Comparison of ENCODE assay signal across 9 mouse cellular contexts in genomic region chr3:39220707-39221034, GRCm38 (mm10).
DNase-seq lines count a peak whose midpoint lies in the region; ATAC-seq lines count a peak whose summit lies in the region.
"Had no signal": no experiment of that assay in that cellular context is flagged by ENCODE, and none has a peak within 500 bp of the region (broad histone marks: within the 10 kb centered on the region; RNA-seq: fewer than 3 reads in every experiment).

No protein-coding gene starts in this region.

- DNase-seq in frontal cortex, postnatal 14 days (ENCODE audit: low spot score in 2 of 2), result no peak
- peak; percentile 1 for DNase-seq in hindlimb bud, embryonic 11.5 days (ENCODE audit: extremely low spot score, low read depth, low spot score)
- peak; percentile 17 to 23 for DNase-seq in lung, postnatal 4 days
- no peak for DNase-seq in right cerebral cortex, adult 18-20 months
- DNase-seq in left cerebral cortex, adult 9 months (ENCODE audit: low spot score in 2 of 2), result no peak
- DNase-seq in spleen, postnatal 14 days (ENCODE audit: low spot score in 2 of 2), result no peak

- H3K9me3 ChIP-seq in forebrain, embryonic 15.5 days, result no peaks in the 10 kb centered on the region
- H3K9me3 ChIP-seq: embryonic facial prominence, embryonic 12.5 days had no signal

- WGBS in forebrain, embryonic 15.5 days, result 14% methylated on average over 2 of the region's 2 CpGs

- H3K36me3 ChIP-seq in forebrain, embryonic 15.5 days, result no peaks in the 10 kb centered on the region
- H3K36me3 ChIP-seq: embryonic facial prominence, embryonic 12.5 days had no signal

- H3K27me3 ChIP-seq in forebrain, embryonic 15.5 days, result no peaks in the 10 kb centered on the region
- H3K27me3 ChIP-seq: embryonic facial prominence, embryonic 12.5 days had no signal

- no peak overlapping the region for H3K4me2 ChIP-seq in forebrain, embryonic 15.5 days (replicated peaks)
- H3K4me2 ChIP-seq: embryonic facial prominence, embryonic 12.5 days had no signal

- peak; percentile 23; the same call in 1 of the 2 replicates for ATAC-seq in frontal cortex, adult (ENCODE audit: low TSS enrichment)
- ATAC-seq in forebrain, embryonic 15.5 days (replicated peaks), result peak; percentile 60

- peaks cover 11% of the 10 kb centered on the region for H3K4me1 ChIP-seq in forebrain, embryonic 15.5 days
- H3K4me1 ChIP-seq: embryonic facial prominence, embryonic 12.5 days had no signal

- no peak overlapping the region for H3K27ac ChIP-seq in forebrain, embryonic 15.5 days (replicated peaks)
- H3K27ac ChIP-seq: embryonic facial prominence, embryonic 12.5 days had no signal

- H3K4me3 ChIP-seq in forebrain, embryonic 15.5 days, result no peak overlapping the region
- H3K4me3 ChIP-seq: embryonic facial prominence, embryonic 12.5 days had no signal

- no peak overlapping the region for H3K9ac ChIP-seq in forebrain, embryonic 15.5 days (replicated peaks)
- H3K9ac ChIP-seq: embryonic facial prominence, embryonic 12.5 days had no signal

Comparison
In these comparisons a context has a peak if more than half of its experiments do, and no peak if none do; other contexts are left out.
1. DNase-seq: peak in hindlimb bud, embryonic 11.5 days (single experiment) and lung, postnatal 4 days (2 of 2); none in frontal cortex, postnatal 14 days (0 of 2), right cerebral cortex, adult 18-20 months (single experiment), left cerebral cortex, adult 9 months (0 of 2) and spleen, postnatal 14 days (0 of 2).